Comparison of ENCODE assay signal across 17 mouse cellular contexts in genomic region chr12:105883799-105884514, GRCm38 (mm10).
A peak's percentile ranks its signal among the peaks of the same experiment; 100 is the strongest.
DNase-seq lines count a peak whose midpoint lies in the region; ATAC-seq and TF ChIP-seq lines count a peak whose summit lies in the region.
"Had no signal": no experiment of that assay in that cellular context is flagged by ENCODE, and none has a peak within 500 bp of the region (broad histone marks: within the 10 kb centered on the region; RNA-seq: fewer than 3 reads in every experiment).

No protein-coding gene starts in this region.

- H3K27me3 ChIP-seq in kidney, adult 2 months (replicated peaks; ENCODE audit: control insufficient read depth, insufficient read depth, low read length): no peaks in the 10 kb centered on the region
- no peaks in the 10 kb centered on the region for H3K27me3 ChIP-seq in forebrain, embryonic 10.5 days (ENCODE audit: poor library complexity, severe bottlenecking)
- no peaks in the 10 kb centered on the region for H3K27me3 ChIP-seq in forebrain, embryonic 15.5 days
- H3K27me3 ChIP-seq in midbrain, embryonic 15.5 days (replicated peaks): no peaks in the 10 kb centered on the region
- no peaks in the 10 kb centered on the region for H3K27me3 ChIP-seq in liver, embryonic 11.5 days (replicated peaks; ENCODE audit: control insufficient read depth, insufficient read depth, low read length)
- H3K27me3 ChIP-seq: embryonic facial prominence, embryonic 15.5 days had no signal

- no peak overlapping the region for H3K27ac ChIP-seq in kidney, adult 2 months (ENCODE audit: insufficient read depth, low read depth, low read length)
- peak overlapping the region; percentile 67 for H3K27ac ChIP-seq in forebrain, embryonic 10.5 days
- H3K27ac ChIP-seq in forebrain, embryonic 15.5 days (replicated peaks): peak overlapping the region; percentile 84
- H3K27ac ChIP-seq in midbrain, embryonic 15.5 days: peak overlapping the region; percentile 66
- no peak overlapping the region for H3K27ac ChIP-seq in liver, embryonic 11.5 days (ENCODE audit: low read depth, low read length)
- H3K27ac ChIP-seq: embryonic facial prominence, embryonic 15.5 days; heart, embryonic 10.5 days; liver, embryonic 14.5 days had no signal

- H3K9me3 ChIP-seq in forebrain, embryonic 10.5 days: peaks cover 8% of the 10 kb centered on the region; the same call in 1 of the 2 replicates
- no peaks in the 10 kb centered on the region for H3K9me3 ChIP-seq in forebrain, embryonic 15.5 days
- peaks cover 5% of the 10 kb centered on the region; the same call in 1 of the 2 replicates for H3K9me3 ChIP-seq in midbrain, embryonic 15.5 days
- no peaks in the 10 kb centered on the region for H3K9me3 ChIP-seq in liver, embryonic 11.5 days (ENCODE audit: control insufficient read depth, low read length)
- H3K9me3 ChIP-seq: embryonic facial prominence, embryonic 15.5 days had no signal

- TF ChIP-seq POLR2A in kidney, adult 2 months (IDR thresholded peaks at IDR 0.05; ENCODE audit: low read depth, low read length): no peak

- H3K36me3 ChIP-seq in kidney, adult 2 months (ENCODE audit: control insufficient read depth, insufficient read depth, low read length): no peaks in the 10 kb centered on the region
- H3K36me3 ChIP-seq in forebrain, embryonic 10.5 days (replicated peaks): no peaks in the 10 kb centered on the region
- H3K36me3 ChIP-seq in forebrain, embryonic 15.5 days: no peaks in the 10 kb centered on the region; the same call in 1 of the 2 replicates
- no peaks in the 10 kb centered on the region for H3K36me3 ChIP-seq in midbrain, embryonic 15.5 days (replicated peaks)
- H3K36me3 ChIP-seq in liver, embryonic 11.5 days (ENCODE audit: control insufficient read depth, insufficient read depth, low read length): no peaks in the 10 kb centered on the region
- H3K36me3 ChIP-seq: embryonic facial prominence, embryonic 15.5 days; G1E; heart, embryonic 10.5 days had no signal

- no peak overlapping the region for H3K4me3 ChIP-seq in kidney, adult 2 months (ENCODE audit: insufficient read depth, low read depth, low read length)
- no peak overlapping the region for H3K4me3 ChIP-seq in forebrain, embryonic 10.5 days
- H3K4me3 ChIP-seq in forebrain, embryonic 15.5 days: no peak overlapping the region
- H3K4me3 ChIP-seq in midbrain, embryonic 15.5 days: no peak overlapping the region
- no peak overlapping the region for H3K4me3 ChIP-seq in liver, embryonic 11.5 days (ENCODE audit: low read depth, low read length)
- H3K4me3 ChIP-seq: embryonic facial prominence, embryonic 15.5 days; heart, embryonic 10.5 days had no signal

- no peak overlapping the region for H3K4me2 ChIP-seq in forebrain, embryonic 15.5 days (replicated peaks)
- no peak overlapping the region for H3K4me2 ChIP-seq in midbrain, embryonic 15.5 days
- H3K4me2 ChIP-seq in liver, embryonic 11.5 days: no peak overlapping the region
- H3K4me2 ChIP-seq: embryonic facial prominence, embryonic 15.5 days had no signal

- DNase-seq in kidney, adult 2 months: peak; percentile 36
- no peak for DNase-seq in kidney, adult 9 months
- no peak for DNase-seq in forebrain, embryonic 10.5 days (ENCODE audit: extremely low spot score, low spot score)
- no peak for DNase-seq in adrenal gland, postnatal 10 days
- DNase-seq in liver, embryonic 11.5 days (ENCODE audit: low spot score): no peak
- DNase-seq: cerebellum, adult 11 months; gastrocnemius, postnatal 14 days; heart, postnatal 14 days; left cerebral cortex, postnatal 4 days; thymus, postnatal 4 days had no signal

- 27% methylated on average over 12 of the region's 12 CpGs for WGBS in kidney, adult 2 months
- 83% methylated on average over 12 of the region's 12 CpGs for WGBS in forebrain, embryonic 10.5 days
- WGBS in forebrain, embryonic 15.5 days: 79% methylated on average over 12 of the region's 12 CpGs
- WGBS in midbrain, embryonic 15.5 days: 76% methylated on average over 12 of the region's 12 CpGs
- 74% methylated on average over 12 of the region's 12 CpGs for WGBS in liver, embryonic 11.5 days

- no peaks in the 10 kb centered on the region for H3K4me1 ChIP-seq in kidney, adult 2 months (ENCODE audit: control insufficient read depth, insufficient read depth, low read length)
- peaks cover 19% of the 10 kb centered on the region for H3K4me1 ChIP-seq in forebrain, embryonic 10.5 days
- H3K4me1 ChIP-seq in forebrain, embryonic 15.5 days: peaks cover 21% of the 10 kb centered on the region
- peaks cover 11% of the 10 kb centered on the region for H3K4me1 ChIP-seq in midbrain, embryonic 15.5 days
- no peaks in the 10 kb centered on the region for H3K4me1 ChIP-seq in liver, embryonic 11.5 days (replicated peaks; ENCODE audit: control insufficient read depth, insufficient read depth, low read length)
- H3K4me1 ChIP-seq: embryonic facial prominence, embryonic 15.5 days; heart, embryonic 10.5 days had no signal

- peak; percentile 20; the same call in 1 of the 2 replicates for ATAC-seq in forebrain, embryonic 15.5 days (replicated peaks)
- peak; percentile 17; the same call in 1 of the 2 replicates for ATAC-seq in midbrain, embryonic 15.5 days (replicated peaks)
- ATAC-seq in liver, embryonic 11.5 days (replicated peaks; ENCODE audit: low FRiP score): no peak
- ATAC-seq: lung, postnatal 0 days had no signal

- TF ChIP-seq CTCF in kidney, adult 2 months (conservative IDR thresholded peaks at IDR 0.05; ENCODE audit: insufficient read depth, insufficient read length, low read depth, low read length): no peak

- no peak overlapping the region for H3K9ac ChIP-seq in forebrain, embryonic 15.5 days (replicated peaks)
- no peak overlapping the region for H3K9ac ChIP-seq in midbrain, embryonic 15.5 days
- no peak overlapping the region for H3K9ac ChIP-seq in liver, embryonic 11.5 days (ENCODE audit: low read depth, low read length)
- H3K9ac ChIP-seq: embryonic facial prominence, embryonic 15.5 days; liver, embryonic 14.5 days had no signal

Comparison
In these comparisons a context has a peak if more than half of its experiments do, and no peak if none do; other contexts are left out.
1. H3K27ac ChIP-seq: peak in forebrain, embryonic 10.5 days (single experiment), forebrain, embryonic 15.5 days (single experiment) and midbrain, embryonic 15.5 days (single experiment); none in kidney, adult 2 months (single experiment) and liver, embryonic 11.5 days (single experiment).